Comparison of ENCODE assay signal across 9 mouse cellular contexts in genomic region chr17:14232629-14233028, GRCm38 (mm10). TPM values are rescaled to one million over a fixed set of nuclear protein-coding genes. Genes with fewer than 3 reads are reported as not detected.
DNase-seq lines count a peak whose midpoint lies in the region; ATAC-seq and TF ChIP-seq lines count a peak whose summit lies in the region.
"Had no signal": no experiment of that assay in that cellular context is flagged by ENCODE, and none has a peak within 500 bp of the region (broad histone marks: within the 10 kb centered on the region; RNA-seq: fewer than 3 reads in every experiment).

No protein-coding gene starts in this region.

- H3K9me3 ChIP-seq in heart, embryonic 12.5 days (replicated peaks), result no peaks in the 10 kb centered on the region
- no peaks in the 10 kb centered on the region for H3K9me3 ChIP-seq in liver, postnatal 0 days (ENCODE audit: low read length)
- H3K9me3 ChIP-seq: embryonic facial prominence, embryonic 12.5 days had no signal

- no peaks in the 10 kb centered on the region for H3K36me3 ChIP-seq in heart, embryonic 12.5 days
- H3K36me3 ChIP-seq in liver, postnatal 0 days (replicated peaks; ENCODE audit: insufficient read depth, low read length), result no peaks in the 10 kb centered on the region
- H3K36me3 ChIP-seq: embryonic facial prominence, embryonic 12.5 days had no signal

- peak; percentile 58 for DNase-seq in 416B (ENCODE audit: low read depth)
- DNase-seq in adrenal gland, postnatal 14 days, result peak; percentile 87
- DNase-seq in embryo, embryonic 9.5 days (ENCODE audit: extremely low spot score), result peak; percentile 75
- DNase-seq in kidney, postnatal 14 days, result peak; percentile 82
- DNase-seq in liver, postnatal 0 days, result peak; percentile 74
- DNase-seq in ovary, postnatal 14 days (ENCODE audit: low spot score), result peak; percentile 82
- DNase-seq in urinary bladder, postnatal 10 days (ENCODE audit: low spot score), result peak; percentile 54

- TF ChIP-seq EP300 in liver, postnatal 0 days (IDR thresholded peaks at IDR 0.05; ENCODE audit: low read depth), result no peak

- peaks cover 96% of the 10 kb centered on the region for H3K27me3 ChIP-seq in heart, embryonic 12.5 days (replicated peaks)
- 0 out of 2 replicates have a peak, but pooled peaks cover 7% of the 10 kb centered on the region for H3K27me3 ChIP-seq in liver, postnatal 0 days (ENCODE audit: insufficient read depth, low read length)

- 0 out of 2 replicates have a peak, but pooled peaks have one; percentile 10 for ATAC-seq in heart, embryonic 12.5 days (ENCODE audit: insufficient number of reproducible peaks, low FRiP score)
- ATAC-seq in liver, postnatal 0 days, result no peak

- no peak overlapping the region for H3K4me3 ChIP-seq in heart, embryonic 12.5 days
- no peak overlapping the region for H3K4me3 ChIP-seq in liver, postnatal 0 days (ENCODE audit: low read depth, low read length)
- H3K4me3 ChIP-seq: embryonic facial prominence, embryonic 12.5 days had no signal

- H3K27ac ChIP-seq in heart, embryonic 12.5 days (ENCODE audit: poor library complexity, severe bottlenecking), result no peak overlapping the region
- no peak overlapping the region for H3K27ac ChIP-seq in liver, postnatal 0 days (ENCODE audit: low read depth)

- no peaks in the 10 kb centered on the region for H3K4me1 ChIP-seq in heart, embryonic 12.5 days (replicated peaks)
- H3K4me1 ChIP-seq in liver, postnatal 0 days (ENCODE audit: insufficient read depth), result no peaks in the 10 kb centered on the region

- H3K9ac ChIP-seq in heart, embryonic 12.5 days, result no peak overlapping the region
- H3K9ac ChIP-seq in liver, postnatal 0 days (replicated peaks), result no peak overlapping the region
- H3K9ac ChIP-seq: embryonic facial prominence, embryonic 12.5 days had no signal

- TF ChIP-seq CTCF in liver, postnatal 0 days (IDR thresholded peaks at IDR 0.05; ENCODE audit: low read depth), result peak; percentile 72

- H3K4me2 ChIP-seq in heart, embryonic 12.5 days, result no peak overlapping the region
- H3K4me2 ChIP-seq in liver, postnatal 0 days (ENCODE audit: low read depth, low read length), result no peak overlapping the region
- H3K4me2 ChIP-seq: embryonic facial prominence, embryonic 12.5 days had no signal

- 51% methylated on average over 3 of the region's 3 CpGs for WGBS in heart, embryonic 12.5 days
- WGBS in liver, postnatal 0 days (ENCODE audit: insufficient replicate concordance), result 47% methylated on average over 3 of the region's 3 CpGs

RNA-seq across cellular contexts. Expression of gene Dact2, which starts 28.5 kb away (rescaled TPM):
- 1.4 and 2.0 TPM in 2 replicates for total RNA-seq in adrenal gland, postnatal 14 days (2021)
- 1.7 and 2.4 TPM in 2 replicates for polyA plus RNA-seq in heart, embryonic 12.5 days (2016; fragmentation: Nextera tagmentation; extraction: Ambion mirVana)
- 2.4 and 3.4 TPM in 2 replicates for polyA plus RNA-seq in liver, postnatal 0 days (2015; fragmentation: Nextera tagmentation; extraction: Ambion mirVana)

RNA-seq across cellular contexts. Expression of gene Smoc2, which starts 46.7 kb away (rescaled TPM):
- total RNA-seq in adrenal gland, postnatal 14 days (2021), result 33.3 and 35.1 TPM in 2 replicates
- polyA plus RNA-seq in heart, embryonic 12.5 days (2016; fragmentation: Nextera tagmentation; extraction: Ambion mirVana), result 30.7 and 31.4 TPM in 2 replicates
- polyA plus RNA-seq in liver, postnatal 0 days (2015; fragmentation: Nextera tagmentation; extraction: Ambion mirVana), result 40.0 and 44.6 TPM in 2 replicates
